Mouse (Mus musculus) spleen, adult 2 months (tissue): ENCODE data around the gene Cldn14.

Experiments
- CTCF ChIP-seq: fragments of 200-500 bp; IDR thresholded peaks from 2 replicates; pipeline ENCODE4 v1.5.1; 2011; ENCODE audit warnings: mild to moderate bottlenecking, inconsistent platforms; ENCODE audit not compliant: insufficient read depth, insufficient read length, insufficient replicate concordance; ENCODE audit errors: extremely low read depth
- POLR2A ChIP-seq: fragments of 200-500 bp; IDR thresholded peaks from 2 replicates; pipeline ENCODE4 v1.6.1; 2011; ENCODE audit warnings: low read depth, low read length, inconsistent platforms

DNA sequence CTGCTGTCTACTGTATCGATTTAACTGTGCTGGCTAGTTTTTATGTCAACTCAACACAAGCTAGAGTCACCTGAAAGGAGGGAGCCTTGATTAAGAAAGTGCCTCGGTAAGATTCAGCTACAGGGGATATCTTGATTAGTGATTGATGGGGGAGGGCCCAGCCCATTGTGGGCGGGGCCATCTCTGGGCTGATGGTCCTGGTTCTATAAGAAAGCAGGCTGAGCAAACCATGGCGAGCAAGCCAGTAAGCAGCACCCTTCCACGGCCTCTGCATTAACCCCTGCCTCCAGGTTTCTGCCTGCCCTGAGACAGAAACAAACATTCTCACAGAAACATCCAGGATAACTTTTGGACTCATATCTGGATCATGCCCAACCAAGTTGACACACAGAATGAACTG lies 1.5 kb upstream of the Cldn14 start:
- no peak for TF ChIP-seq CTCF
- no peak for TF ChIP-seq POLR2A
